Mouse (Mus musculus) heart, adult 8-10 months (tissue): ENCODE results near the gene Prrc2b. TPM values are rescaled to one million over a fixed set of nuclear protein-coding genes. Genes with fewer than 3 reads are reported as not detected.

Source experiments
- DNase-seq: peaks from one replicate; pipeline ENCODE4 v3.0.0; 2022; ENCODE audit warnings: low spot score
- total RNA-seq, 4 experiments: library from RNA; stranded (reverse); gene quantifications; 2 replicates each; pipeline ENCODE4 v1.2.4; 2022

The Prrc2b gene
- total RNA-seq, result 10 to 100 TPM; 83.5 to 94.1 (median 89.2) TPM

GRCm38 (mm10) chr2:32150924-32151659 is at the start of gene Prrc2b:
Gene Prrc2b, plus strand, starts transcription at chr2:32151082.
- DNase-seq, result no peak

DNA sequence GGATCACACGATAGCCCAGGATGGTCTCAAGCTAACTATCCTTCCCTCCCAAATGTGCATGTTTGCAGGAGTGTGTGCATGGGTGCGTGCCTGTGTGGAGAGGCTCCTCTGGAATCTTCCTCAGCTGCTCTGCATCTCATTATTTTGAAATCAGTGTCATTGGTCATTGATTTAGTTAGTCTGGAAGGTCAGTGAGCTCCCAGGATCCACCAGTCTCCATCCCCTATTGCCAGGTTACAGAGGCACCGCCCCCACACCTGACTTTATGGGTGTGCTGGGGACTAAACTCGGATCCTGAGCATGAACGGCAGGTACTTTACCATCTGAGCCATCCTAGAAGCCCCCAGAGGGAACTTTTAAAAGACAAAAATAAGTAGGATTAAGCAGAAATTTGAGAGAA is 47.9 kb upstream of the Prrc2b start:
- no peak for DNase-seq

DNA sequence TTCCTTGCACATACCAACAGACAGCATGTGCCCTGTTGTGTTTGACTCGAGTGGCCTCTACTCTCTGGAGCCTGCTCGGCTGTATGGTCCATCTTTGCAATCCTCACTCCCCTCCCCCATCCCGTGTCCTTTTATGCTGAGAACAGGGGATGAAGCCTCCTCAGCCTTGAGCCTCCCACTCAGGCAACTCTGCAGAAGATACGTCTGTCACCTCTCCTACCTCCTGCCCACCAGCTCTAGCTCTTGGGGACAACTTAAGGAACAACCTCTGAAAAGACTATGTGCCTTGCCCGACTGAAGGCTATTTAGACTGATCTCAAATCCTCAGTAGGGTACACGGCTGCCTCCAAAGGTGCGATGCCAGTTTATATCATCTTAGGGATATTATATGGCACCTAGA is 47.3 kb upstream of the Prrc2b start:
- DNase-seq, result no peak

DNA sequence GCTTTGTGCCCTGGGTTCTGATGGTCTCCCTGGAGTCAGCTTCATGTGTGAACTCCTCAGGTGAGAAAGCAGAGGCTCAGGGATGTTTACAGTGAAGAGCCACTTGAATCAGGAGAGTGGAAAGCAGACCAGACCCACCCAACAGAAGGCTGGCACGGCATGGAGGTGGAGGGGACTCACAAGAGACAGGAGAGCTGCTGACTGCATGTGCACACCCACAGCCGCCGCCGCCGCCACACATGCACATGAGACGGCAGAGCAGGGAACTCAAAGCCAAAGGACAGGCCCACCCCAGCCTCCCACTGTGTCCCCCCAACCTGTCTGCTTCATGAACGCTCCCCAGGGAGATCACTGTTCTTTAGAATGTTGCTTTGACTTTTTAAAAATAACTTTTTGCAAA is 46.8 kb upstream of the Prrc2b start:
- no peak for DNase-seq

DNA sequence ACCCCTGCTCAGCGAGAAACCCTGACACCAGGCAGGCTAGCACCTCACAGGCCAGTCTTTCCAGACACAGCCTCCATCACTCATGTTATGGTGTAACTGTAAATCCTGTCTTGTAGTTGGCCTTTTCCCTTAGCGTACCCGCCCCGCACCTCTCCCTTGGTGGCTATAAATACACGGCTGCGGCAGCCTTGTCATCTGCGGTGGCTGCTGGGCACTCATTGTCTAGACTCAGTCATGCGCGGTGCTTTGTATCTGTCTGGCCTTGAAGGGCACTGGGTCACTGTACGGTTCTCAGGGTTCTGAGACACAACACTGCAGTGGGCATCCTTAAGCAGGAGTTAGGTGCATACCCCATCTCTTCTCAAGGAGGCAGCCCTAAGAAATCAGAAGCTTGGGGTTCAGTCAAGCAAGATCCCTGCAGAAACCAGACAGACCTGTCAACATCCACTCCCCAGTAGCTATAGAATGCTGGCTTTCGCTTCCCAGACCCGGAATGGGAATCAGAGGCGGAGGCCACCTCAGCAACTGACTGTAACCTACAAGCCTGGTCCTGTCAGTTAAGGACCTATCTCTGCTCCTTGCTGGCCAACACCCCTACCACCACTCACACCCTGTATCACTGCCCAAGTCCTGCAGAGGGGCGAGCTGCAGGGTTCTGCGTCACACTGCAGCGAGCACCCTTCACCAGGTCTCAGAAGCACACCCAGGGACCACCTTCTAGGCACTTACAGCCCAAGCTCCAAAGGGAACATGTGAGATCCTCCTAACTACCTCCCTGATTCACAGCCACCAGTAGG is 45.6 kb upstream of the Prrc2b start:
- no peak for DNase-seq

- no peak for DNase-seq
These were observed 45.0 kb upstream of the Prrc2b start for GRCm38 (mm10) chr2:32105930-32106329.

- DNase-seq, result no peak
These were observed 39.6 kb upstream of the Prrc2b start for GRCm38 (mm10) chr2:32111268-32111667.

- DNase-seq, result no peak
These were observed 38.3 kb upstream of the Prrc2b start for GRCm38 (mm10) chr2:32112548-32112947.

GRCm38 (mm10) chr2:32115851-32116268 is 35.0 kb upstream of the Prrc2b start:
- no peak for DNase-seq

GRCm38 (mm10) chr2:32119802-32120750 is 30.8 kb upstream of the Prrc2b start:
- peak; percentile 72 for DNase-seq

DNA sequence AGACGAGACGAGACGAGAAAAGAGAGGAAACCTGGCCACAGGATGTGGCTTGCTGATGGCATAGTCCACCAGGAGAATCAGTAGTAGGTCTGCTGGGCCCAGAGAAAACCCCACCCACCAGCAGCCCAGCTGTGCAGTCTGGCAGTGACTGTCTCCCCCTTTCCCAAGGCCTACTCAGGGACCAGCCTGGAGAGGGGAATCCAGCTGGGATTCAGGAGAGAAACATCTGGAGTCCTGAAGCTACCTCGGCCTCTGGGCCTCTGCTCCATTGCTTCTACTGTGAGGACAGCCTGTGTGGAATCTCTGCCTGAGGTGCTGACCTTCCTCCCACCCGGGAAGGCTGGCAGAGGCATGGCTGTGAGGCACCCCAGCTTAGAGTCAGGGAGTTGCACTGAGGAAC is 29.7 kb upstream of the Prrc2b start:
- DNase-seq, result no peak

GRCm38 (mm10) chr2:32121785-32122184 is 29.1 kb upstream of the Prrc2b start:
- DNase-seq, result no peak

DNA sequence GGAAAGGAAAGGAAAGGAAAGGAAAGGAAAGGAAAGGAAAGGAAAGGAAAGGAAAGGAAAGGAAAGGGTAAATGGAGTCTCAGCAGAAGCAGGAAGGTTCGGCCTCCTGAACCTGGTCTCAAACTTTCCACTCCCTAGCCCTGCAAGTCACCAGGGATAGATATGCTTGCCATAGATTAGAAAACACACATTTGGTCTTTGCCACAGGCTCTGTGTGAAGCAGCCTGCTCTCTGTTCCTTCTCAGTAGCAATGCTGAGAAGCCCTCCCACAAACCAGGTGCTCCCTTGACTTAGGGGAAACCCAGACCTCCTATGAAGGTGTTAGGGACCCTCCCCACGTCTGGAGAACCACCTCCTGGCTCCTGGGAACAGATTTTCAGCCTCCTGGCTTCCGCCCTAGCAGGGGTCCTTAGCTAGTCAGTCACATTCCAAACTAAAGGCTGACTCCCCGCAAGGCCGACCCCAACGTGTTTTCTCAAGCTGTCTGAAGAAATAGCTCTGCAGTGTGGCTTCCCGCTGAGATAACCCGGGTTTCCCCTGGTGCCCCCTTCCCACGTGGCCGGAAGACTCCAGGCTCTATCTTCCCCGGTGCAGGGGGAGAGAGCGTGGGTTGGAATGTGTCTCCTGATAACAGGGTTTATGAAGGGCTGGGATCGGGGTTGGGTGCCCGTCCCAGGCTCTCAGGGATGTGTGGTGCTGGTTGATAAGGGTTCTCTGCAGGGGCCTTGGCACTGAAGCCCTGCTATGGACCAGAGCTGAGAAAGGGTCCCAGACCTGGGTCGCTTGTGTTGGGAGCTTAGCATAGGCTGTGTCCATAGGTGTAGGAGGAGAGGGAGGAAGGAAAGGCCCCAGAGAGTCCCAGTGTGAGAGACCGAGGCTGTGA is 23.0 kb upstream of the Prrc2b start:
- DNase-seq, result no peak

DNA sequence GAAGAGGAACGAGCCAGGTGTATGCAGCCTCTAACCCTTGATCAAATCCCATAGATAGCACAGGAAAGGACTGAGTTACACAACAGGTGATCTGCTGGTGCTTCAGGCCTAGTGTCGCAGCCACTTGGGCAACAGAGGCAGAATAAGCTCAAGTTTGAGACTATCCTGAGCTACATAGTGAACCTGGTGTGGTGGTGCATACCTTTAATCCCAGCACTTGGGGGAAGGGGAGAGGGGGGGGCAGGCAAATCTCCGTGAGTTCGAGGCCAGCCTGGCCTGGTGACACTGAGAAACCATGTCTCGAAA is 22.4 kb upstream of the Prrc2b start:
- no peak for DNase-seq

DNA sequence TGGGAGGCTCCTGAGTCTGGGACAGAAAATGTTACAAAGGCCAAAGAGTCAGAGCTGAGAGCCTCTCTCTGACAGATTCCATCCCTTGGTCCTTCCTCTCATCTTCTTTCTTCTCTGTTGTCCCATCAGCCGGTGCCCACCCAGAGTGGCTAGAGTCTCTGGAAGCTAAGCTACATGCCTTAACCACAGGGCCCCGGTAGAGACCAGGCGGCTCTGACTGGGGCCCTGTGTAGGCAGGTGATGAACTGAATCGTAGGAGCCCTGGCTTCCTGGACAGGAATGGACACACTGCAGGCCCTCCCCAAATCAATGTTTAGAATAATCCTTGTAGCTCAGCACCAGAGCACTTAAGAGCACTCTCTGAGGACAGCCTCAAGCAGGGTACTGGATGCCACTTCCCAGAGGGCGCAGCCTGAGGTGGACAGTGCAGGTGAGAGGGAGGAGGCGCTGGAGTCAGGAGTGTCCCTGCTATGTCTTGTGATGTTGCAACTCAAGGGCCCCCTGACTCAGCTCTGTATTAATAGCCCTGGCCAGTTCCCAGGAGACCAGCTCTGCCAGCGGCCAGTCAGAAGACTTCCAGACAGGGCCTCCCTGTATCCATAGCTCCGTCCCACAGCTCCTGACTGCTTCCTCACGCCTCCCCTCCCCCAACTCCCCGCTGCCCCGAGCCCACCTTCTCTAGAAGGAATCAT is 21.4 kb upstream of the Prrc2b start:
- DNase-seq, result peak; percentile 74

DNA sequence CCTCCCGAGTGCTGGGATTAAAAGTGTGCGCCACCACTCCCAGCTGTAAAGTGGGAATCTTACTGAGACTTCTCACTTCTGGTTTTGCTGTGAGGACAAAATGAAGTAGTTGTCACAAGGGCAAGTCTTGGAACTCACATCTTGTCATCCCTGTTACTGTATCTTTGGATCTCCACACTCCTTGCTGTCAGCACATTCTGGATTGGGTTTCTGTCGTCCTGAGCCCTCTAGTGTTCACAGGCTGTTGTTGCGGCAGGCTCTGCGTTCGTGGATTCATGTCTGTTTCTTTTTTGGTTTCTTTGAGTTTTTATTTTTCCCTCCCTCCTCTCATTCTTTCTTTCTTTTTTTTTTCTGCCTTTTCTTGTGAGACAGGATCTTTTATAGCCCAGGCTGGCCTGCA is 20.4 kb upstream of the Prrc2b start:
- peak; percentile 63 for DNase-seq

DNA sequence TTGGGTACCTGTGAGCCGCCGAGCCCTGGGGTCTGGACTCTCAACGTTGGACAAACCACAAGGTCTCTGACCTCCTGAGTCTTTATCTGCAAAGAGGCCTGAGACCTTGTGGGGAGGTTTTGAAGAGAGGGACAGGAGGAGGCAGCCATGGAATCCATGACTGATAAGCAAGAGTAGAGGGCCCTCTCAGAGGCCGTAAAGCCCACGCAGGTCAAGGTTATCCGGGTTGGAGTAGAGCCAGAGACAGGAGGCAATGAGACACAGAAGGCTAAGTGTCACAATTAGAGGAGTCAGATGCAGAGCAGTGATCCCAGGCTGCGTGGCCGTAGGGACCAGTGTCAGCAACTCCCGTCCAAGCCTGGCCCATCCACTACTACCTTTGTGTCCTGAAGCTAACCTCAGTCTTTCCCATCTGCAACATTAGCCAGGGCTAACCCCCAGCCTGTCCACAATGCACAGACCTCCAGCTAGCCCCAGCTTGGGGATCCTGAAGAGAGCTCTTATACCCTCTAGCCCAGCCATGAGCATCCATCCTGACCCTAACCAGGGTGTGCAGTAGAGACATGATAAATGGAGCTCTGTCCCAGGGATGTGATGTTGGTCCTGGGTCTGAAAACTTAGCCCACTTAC is 19.6 kb upstream of the Prrc2b start:
- no peak for DNase-seq

DNA sequence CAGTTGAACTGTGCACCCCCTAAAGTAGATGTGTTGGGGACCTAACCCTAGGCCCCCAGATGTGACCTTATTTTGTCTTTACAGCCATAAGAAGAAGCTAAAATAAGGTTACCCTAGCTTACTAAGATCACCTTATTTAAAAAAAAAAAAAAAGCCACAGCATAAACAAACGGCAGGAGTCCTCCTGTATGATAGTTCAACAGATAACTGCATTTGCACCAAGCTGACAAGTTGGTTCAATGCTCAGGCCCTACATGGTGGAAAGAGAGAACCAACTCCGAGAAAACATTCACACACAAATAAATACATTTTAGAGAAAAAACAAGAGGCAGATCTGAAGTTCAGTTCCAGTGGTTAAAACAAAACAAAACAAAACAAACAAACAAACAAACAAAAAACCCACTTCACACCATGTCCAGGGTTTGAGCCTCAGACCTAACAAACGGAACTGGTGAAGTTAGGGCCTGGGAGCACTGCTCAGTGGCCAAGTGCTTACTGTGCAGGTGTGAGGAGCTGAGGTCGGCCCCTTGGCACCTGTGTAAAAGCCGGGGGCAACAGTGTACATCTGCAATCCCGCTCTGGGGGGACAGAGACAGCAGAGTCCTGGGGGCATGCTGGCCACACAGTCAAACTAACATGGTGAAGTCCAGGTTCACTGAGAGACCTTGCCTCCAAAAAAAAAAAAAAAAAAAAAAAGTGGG is 18.9 kb upstream of the Prrc2b start:
- no peak for DNase-seq

DNA sequence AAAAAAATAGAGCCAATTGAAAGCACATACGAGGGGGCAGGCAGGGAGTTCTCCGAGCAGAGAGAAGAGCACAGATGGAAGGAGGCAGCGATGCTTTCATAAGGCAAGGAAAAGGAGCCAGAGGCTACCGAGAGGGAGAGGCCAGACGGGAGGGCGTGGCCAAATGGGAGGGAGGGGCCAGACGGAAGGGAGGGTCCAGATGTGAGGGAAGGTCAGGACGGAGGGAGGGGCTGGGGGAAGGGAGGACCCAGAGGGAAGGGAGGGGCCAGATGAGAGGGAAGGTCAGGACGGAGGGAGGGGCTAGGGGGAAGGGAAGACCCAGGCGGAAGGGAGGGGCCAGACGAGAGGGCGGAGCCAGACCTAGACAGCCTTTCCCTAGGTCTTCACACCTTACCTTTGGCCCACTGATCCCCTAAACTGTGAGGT is 18.3 kb upstream of the Prrc2b start:
- no peak for DNase-seq
